Mouse (Mus musculus) mesoderm, embryonic 11.5 days (tissue): ENCODE measurements at regions not wholly inside any gene's neighbourhood (a gene's known extent, or its start where the extent isn't known, plus 50 kb on each side); places are given as distances from the start of the nearest gene placed in this dataset.

Experiments
- DNase-seq: peaks from one replicate; pipeline ENCODE4 v3.0.0-alpha.2; 2012; ENCODE audit warnings: low read depth, low spot score

DNA sequence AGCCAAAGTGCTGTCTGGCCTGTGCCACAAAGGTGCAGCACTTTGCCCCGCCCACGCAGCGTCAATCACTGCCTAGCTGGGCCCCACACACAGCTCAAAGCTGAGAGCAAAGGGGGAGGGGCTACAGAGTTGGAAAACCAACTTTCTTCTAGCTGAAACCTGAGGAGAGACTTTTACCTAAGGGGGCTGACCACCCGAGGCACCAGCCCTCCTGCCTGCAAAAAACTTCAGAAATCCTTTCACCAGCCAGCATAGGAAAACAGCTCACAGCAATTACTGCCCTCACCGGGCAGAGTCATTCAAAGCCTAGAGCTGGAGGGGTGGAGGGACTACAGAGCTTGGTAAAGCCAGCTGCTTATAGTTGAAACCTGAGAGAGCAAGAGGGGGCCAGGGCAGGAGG is 74.6 kb upstream of the Pabpc5 start:
- peak; percentile 54 for DNase-seq
